Mouse (Mus musculus): ENCODE measurements around the gene Zdhhc19. TPM values are rescaled to one million over a fixed set of nuclear protein-coding genes. Genes with fewer than 3 reads are reported as not detected.

Gene Zdhhc19
- total and polyA plus RNA-seq, 3 experiments: 0.58 to 1.4 TPM; not detected in 1

- no peak overlapping the region for H3K27ac ChIP-seq (ENCODE audit: control insufficient read depth, low read depth, low read length)
- no peak overlapping the region for H3K9ac ChIP-seq (ENCODE audit: control insufficient read depth, low read depth, low read length, poor library complexity, severe bottlenecking)
- H3K9me3 ChIP-seq (replicated peaks; ENCODE audit: insufficient read depth, low read length): no peaks in the 10 kb centered on the region
- H3K4me1 ChIP-seq (ENCODE audit: control insufficient read depth in 1 of 2, insufficient read depth in 2 of 2, low read length in 2 of 2): peaks cover 17 to 30% of the 10 kb centered on the region in 2 experiments
- no peak for DNase-seq (ENCODE audit: low read depth, low spot score)
- H3K4me3 ChIP-seq (ENCODE audit: control insufficient read depth in 1 of 2, insufficient read depth in 1 of 2, low read depth in 2 of 2, low read length in 2 of 2): no peak overlapping the region
- no peak for TF ChIP-seq TCF12 (IDR thresholded peaks at IDR 0.05; ENCODE audit: low read depth, low read length)
- TF ChIP-seq SIN3A (IDR thresholded peaks at IDR 0.05; ENCODE audit: low read length): no peak
- no peak for TF ChIP-seq ETS1 (IDR thresholded peaks at IDR 0.05; ENCODE audit: low read depth, low read length)
- no peak for TF ChIP-seq SMC3 (IDR thresholded peaks at IDR 0.05; ENCODE audit: low read depth, low read length)
- no peak for TF ChIP-seq RCOR1 (IDR thresholded peaks at IDR 0.05; ENCODE audit: low read depth, low read length)
- no peak for TF ChIP-seq USF2 (IDR thresholded peaks at IDR 0.05; ENCODE audit: borderline replicate concordance in 1 of 2, insufficient read depth in 1 of 2, low read depth in 1 of 2, low read length in 2 of 2)
- TF ChIP-seq RAD21 (IDR thresholded peaks at IDR 0.05; ENCODE audit: low read depth, low read length): no peak
- H3K36me3 ChIP-seq (ENCODE audit: control insufficient read depth in 1 of 2, insufficient read depth in 2 of 2, low read length in 2 of 2): peaks cover 0 to 31% of the 10 kb centered on the region in 2 experiments; a peak in 2 of 4 replicates
- H3K79me2 ChIP-seq (ENCODE audit: control insufficient read depth, insufficient read depth, low read length, poor library complexity): no peaks in the 10 kb centered on the region; the same call in 1 of the 2 replicates
- no peaks in the 10 kb centered on the region for H3K27me3 ChIP-seq (ENCODE audit: control insufficient read depth in 1 of 2, insufficient read depth in 2 of 2, low read length in 2 of 2)
Measured at GRCm38 (mm10) chr16:32512921-32513320, 16.9 kb downstream of the Zdhhc19 start.

DNA sequence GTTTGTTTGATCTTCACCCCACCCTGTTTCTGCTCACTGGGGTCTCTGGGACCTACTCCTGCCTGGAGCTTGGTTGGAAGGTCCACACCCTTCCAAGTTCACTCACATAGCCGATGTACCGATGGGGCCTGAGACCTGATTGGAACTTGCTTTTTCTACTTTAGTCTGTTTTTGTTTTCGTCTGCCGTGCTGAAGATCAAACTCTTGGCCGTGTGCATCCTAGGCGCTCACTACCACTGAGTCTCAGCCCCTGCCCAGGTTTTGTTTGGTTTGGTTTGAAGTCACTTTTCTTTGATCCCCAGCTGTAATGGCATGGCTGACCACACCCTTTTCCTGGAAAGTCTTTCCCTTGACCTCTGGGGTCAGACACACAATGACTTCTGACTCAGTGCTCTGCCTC, 17.3 kb downstream of the Zdhhc19 start:
- Histone ChIP-seq H3K36me3 (ENCODE audit: control insufficient read depth in 1 of 2, insufficient read depth in 2 of 2, low read length in 2 of 2) (peaks cover 0 to 26% of the 10 kb centered on the region in 2 experiments; a peak in 2 of 4 replicates), H3K9me3 (replicated peaks; ENCODE audit: insufficient read depth, low read length) (no peaks in the 10 kb centered on the region), H3K9ac (ENCODE audit: control insufficient read depth, low read depth, low read length, poor library complexity, severe bottlenecking) (no peak overlapping the region), H3K4me1 (ENCODE audit: control insufficient read depth in 1 of 2, insufficient read depth in 2 of 2, low read length in 2 of 2) (peaks cover 12 to 25% of the 10 kb centered on the region in 2 experiments), H3K27me3 (ENCODE audit: control insufficient read depth in 1 of 2, insufficient read depth in 2 of 2, low read length in 2 of 2) (no peaks in the 10 kb centered on the region), H3K4me3 (ENCODE audit: control insufficient read depth in 1 of 2, insufficient read depth in 1 of 2, low read depth in 2 of 2, low read length in 2 of 2) (no peak overlapping the region), H3K79me2 (ENCODE audit: control insufficient read depth, insufficient read depth, low read length, poor library complexity) (no peaks in the 10 kb centered on the region; the same call in 1 of the 2 replicates), H3K27ac (ENCODE audit: control insufficient read depth, low read depth, low read length) (no peak overlapping the region)
- DNase-seq (ENCODE audit: low read depth, low spot score): no peak
- TF ChIP-seq GATA1 (IDR thresholded peaks at IDR 0.05; ENCODE audit: low read depth, low read length) (no peak), SIN3A (IDR thresholded peaks at IDR 0.05; ENCODE audit: low read length) (no peak), SMC3 (IDR thresholded peaks at IDR 0.05; ENCODE audit: low read depth, low read length) (no peak), JUND (IDR thresholded peaks at IDR 0.05; ENCODE audit: low read depth, low read length) (no peak), TAL1 (IDR thresholded peaks at IDR 0.05; ENCODE audit: low read length) (no peak), ELF1 (IDR thresholded peaks at IDR 0.05; ENCODE audit: low read depth, low read length) (no peak), CTCF (IDR thresholded peaks at IDR 0.05 in 2 of 3, conservative IDR thresholded peaks at IDR 0.05 in 1 of 3; ENCODE audit: control insufficient read depth in 1 of 3, insufficient read depth in 1 of 3, low read depth in 2 of 3, low read length in 3 of 3, poor library complexity in 1 of 3, severe bottlenecking in 1 of 3) (no peak), MAFK (IDR thresholded peaks at IDR 0.05; ENCODE audit: borderline replicate concordance, low read depth, low read length) (no peak), MAZ (IDR thresholded peaks at IDR 0.05; ENCODE audit: low read depth, low read length) (no peak), MAX (IDR thresholded peaks at IDR 0.05; ENCODE audit: low read length) (no peak)

DNA sequence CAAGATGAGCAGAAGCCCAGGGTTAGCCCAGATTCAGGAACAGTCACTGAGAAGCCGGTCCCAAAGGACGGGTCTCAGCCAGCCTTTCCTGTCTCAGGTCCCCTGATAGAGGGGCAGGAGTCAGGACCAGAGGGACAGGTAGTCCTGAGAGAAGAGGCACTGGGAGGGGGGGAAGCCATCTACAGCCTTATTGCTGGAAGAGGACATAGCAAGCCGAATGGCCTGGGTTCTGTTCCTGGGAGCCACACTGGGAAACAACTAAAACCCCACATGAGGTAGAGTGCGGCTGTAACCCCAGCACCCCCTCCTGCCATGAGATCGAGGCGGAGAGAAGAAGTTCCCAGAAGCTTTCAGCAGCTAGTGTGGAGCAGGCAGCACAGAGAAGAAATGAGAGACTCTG, 17.9 kb downstream of the Zdhhc19 start:
- H3K27ac ChIP-seq (ENCODE audit: control insufficient read depth, low read depth, low read length): no peak overlapping the region
- H3K79me2 ChIP-seq (ENCODE audit: control insufficient read depth, insufficient read depth, low read length, poor library complexity): no peaks in the 10 kb centered on the region
- no peak for DNase-seq (ENCODE audit: low read depth, low spot score)
- TF ChIP-seq NRF1 (IDR thresholded peaks at IDR 0.05; ENCODE audit: insufficient read depth, low read depth, low read length, poor library complexity, severe bottlenecking): no peak
- TF ChIP-seq MEF2A (IDR thresholded peaks at IDR 0.05; ENCODE audit: extremely low read depth, insufficient replicate concordance, low read depth, low read length, poor library complexity, severe bottlenecking): no peak
- no peak for TF ChIP-seq USF1 (IDR thresholded peaks at IDR 0.05; ENCODE audit: low read depth, low read length)
- no peak for TF ChIP-seq ZC3H11A (IDR thresholded peaks at IDR 0.05; ENCODE audit: low read depth, low read length)
- no peak for TF ChIP-seq ZNF384 (IDR thresholded peaks at IDR 0.05; ENCODE audit: low read depth, low read length)
- TF ChIP-seq JUND (IDR thresholded peaks at IDR 0.05; ENCODE audit: low read depth, low read length): no peak
- no peak for TF ChIP-seq HCFC1 (IDR thresholded peaks at IDR 0.05; ENCODE audit: low read depth, low read length)
- TF ChIP-seq GABPA (IDR thresholded peaks at IDR 0.05; ENCODE audit: low read depth, low read length): no peak
- TF ChIP-seq TCF12 (IDR thresholded peaks at IDR 0.05; ENCODE audit: low read depth, low read length): no peak
- TF ChIP-seq SMC3 (IDR thresholded peaks at IDR 0.05; ENCODE audit: low read depth, low read length): no peak
- no peak for TF ChIP-seq RCOR1 (IDR thresholded peaks at IDR 0.05; ENCODE audit: low read depth, low read length)
- TF ChIP-seq GATA1 (IDR thresholded peaks at IDR 0.05; ENCODE audit: low read depth, low read length): no peak
- TF ChIP-seq NELFE (IDR thresholded peaks at IDR 0.05; ENCODE audit: low read depth, low read length): no peak
- TF ChIP-seq RAD21 (IDR thresholded peaks at IDR 0.05; ENCODE audit: low read depth, low read length): no peak
- TF ChIP-seq KAT2A (conservative IDR thresholded peaks at IDR 0.05; ENCODE audit: low read depth, low read length): no peak
- H3K4me1 ChIP-seq (ENCODE audit: control insufficient read depth in 1 of 2, insufficient read depth in 2 of 2, low read length in 2 of 2): peaks cover 9 to 22% of the 10 kb centered on the region in 2 experiments
- peaks cover 0 to 21% of the 10 kb centered on the region in 2 experiments; a peak in 2 of 4 replicates for H3K36me3 ChIP-seq (ENCODE audit: control insufficient read depth in 1 of 2, insufficient read depth in 2 of 2, low read length in 2 of 2)
- H3K9me3 ChIP-seq (replicated peaks; ENCODE audit: insufficient read depth, low read length): no peaks in the 10 kb centered on the region
- no peak overlapping the region for H3K4me3 ChIP-seq (ENCODE audit: control insufficient read depth in 1 of 2, insufficient read depth in 1 of 2, low read depth in 2 of 2, low read length in 2 of 2)
- H3K27me3 ChIP-seq (ENCODE audit: control insufficient read depth in 1 of 2, insufficient read depth in 2 of 2, low read length in 2 of 2): no peaks in the 10 kb centered on the region
- no peak overlapping the region for H3K9ac ChIP-seq (ENCODE audit: control insufficient read depth, low read depth, low read length, poor library complexity, severe bottlenecking)

All from MEL (cell line).